Mouse (Mus musculus) forebrain, embryonic 16.5 days (tissue): ENCODE measurements around the gene Prpf4. TPM values are rescaled to one million over a fixed set of nuclear protein-coding genes. Genes with fewer than 3 reads are reported as not detected.

Source experiments
- ATAC-seq: fragments of 200-750 bp; cut with Nextera tagmentation; 2 replicates; pipeline ENCODE4 v1.8.0; 2017; ENCODE audit warnings: mild to moderate bottlenecking, moderate library complexity
- H3K27ac ChIP-seq: fragments of 300-500 bp; sonication (generic); 2 replicates; pipeline ENCODE4 v1.5.1; 2014; ENCODE audit warnings: low read length, control low read depth
- H3K27me3 ChIP-seq: fragments of 300-500 bp; sonication (generic); replicated peaks from 2 replicates; pipeline ENCODE4 v1.6.1; 2014; ENCODE audit warnings: low read length; ENCODE audit not compliant: control insufficient read depth, insufficient read depth
- H3K36me3 ChIP-seq: fragments of 300-500 bp; sonication (generic); 2 replicates; pipeline ENCODE4 v1.6.1; 2014; ENCODE audit not compliant: control insufficient read depth, insufficient read depth
- H3K4me1 ChIP-seq: fragments of 300-500 bp; sonication (generic); replicated peaks from 2 replicates; pipeline ENCODE4 v1.6.1; 2014; ENCODE audit warnings: low read length; ENCODE audit not compliant: control insufficient read depth, insufficient read depth
- H3K4me2 ChIP-seq: fragments of 300-500 bp; sonication (generic); 2 replicates; pipeline ENCODE4 v1.6.1; 2014; ENCODE audit warnings: mild to moderate bottlenecking, low read length, control low read depth
- H3K4me3 ChIP-seq: fragments of 300-500 bp; sonication (generic); replicated peaks from 2 replicates; pipeline ENCODE4 v1.5.1; 2014; ENCODE audit warnings: mild to moderate bottlenecking, low read length, control low read depth
- H3K9ac ChIP-seq: fragments of 300-500 bp; sonication (generic); replicated peaks from 2 replicates; pipeline ENCODE4 v1.6.1; 2014; ENCODE audit warnings: low read depth, low read length, control low read depth
- H3K9me3 ChIP-seq: fragments of 300-500 bp; sonication (generic); 2 replicates; pipeline ENCODE4 v1.6.1; 2016; ENCODE audit warnings: low read length; ENCODE audit not compliant: control insufficient read depth
- WGBS: fragments of 180-500 bp; shearing (Covaris S2); extraction: QIAGEN DNeasy Blood & Tissue Kit; methylation state at CpG from one replicate; pipeline ENCODE4 v1.1.7; 2014; 5-methylcytosine and 5-hydroxymethylcytosine counted together
- polyA plus RNA-seq: library from polyadenylated mRNA; unstranded; fragments of >200 nt; fragmentation: Nextera tagmentation; extraction: Ambion mirVana; gene quantifications from 2 replicates; pipeline ENCODE4 v1.2.1, GENCODE M21; 2015

Gene Prpf4
- polyA plus RNA-seq, 1 experiment from 2014 or later = 18.7 TPM

DNA sequence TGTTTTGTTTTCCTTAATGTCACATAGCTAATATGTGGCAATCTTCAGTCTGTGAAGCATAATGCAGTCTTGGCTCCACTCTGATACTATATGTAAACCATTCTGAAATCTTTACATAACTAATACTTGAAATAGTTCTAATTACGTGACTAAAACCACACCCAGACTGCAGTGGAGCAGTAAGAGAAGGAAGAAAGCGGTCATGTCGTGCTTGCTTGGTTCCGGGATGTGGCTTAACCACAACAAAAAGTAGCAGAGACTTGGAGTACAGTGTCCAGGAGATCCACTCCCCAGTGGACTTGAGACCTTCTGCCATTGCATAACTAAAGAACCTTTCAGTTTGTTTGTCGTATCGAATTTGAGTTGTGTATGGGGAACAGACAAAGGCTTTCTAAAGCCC, 41.0 kb upstream of the Prpf4 start:
- no peaks in the 10 kb centered on the region for H3K4me1 ChIP-seq
- H3K9ac ChIP-seq = no peak overlapping the region
- H3K36me3 ChIP-seq = no peaks in the 10 kb centered on the region
- H3K27ac ChIP-seq = no peak overlapping the region
- no peak overlapping the region for H3K4me3 ChIP-seq
- no peaks in the 10 kb centered on the region for H3K9me3 ChIP-seq
- H3K4me2 ChIP-seq = no peak overlapping the region
- WGBS = 92% methylated on average over 6 of the region's 6 CpGs
- ATAC-seq = no peak
- no peaks in the 10 kb centered on the region for H3K27me3 ChIP-seq

DNA sequence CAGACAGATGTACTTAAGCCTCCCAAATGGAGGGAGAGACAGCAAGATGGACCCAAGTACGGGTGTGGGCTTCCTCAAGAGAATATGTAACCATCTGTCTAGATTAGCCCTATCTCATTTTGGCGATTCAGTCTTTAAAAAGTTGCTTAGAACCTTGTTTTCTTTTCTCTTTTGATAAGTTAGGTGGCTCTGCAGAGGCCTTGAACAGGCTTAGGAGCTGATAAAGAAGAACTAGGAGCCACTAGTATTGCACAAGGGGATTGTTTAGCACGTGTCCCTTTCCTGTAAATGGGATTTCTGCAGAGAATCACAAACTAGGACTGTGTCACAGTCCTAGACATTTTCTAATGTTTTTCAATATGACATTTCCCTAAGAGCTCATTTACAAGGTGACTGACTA, 39.5 kb upstream of the Prpf4 start:
- Histone ChIP-seq H3K4me3 (no peak overlapping the region), H3K27me3 (no peaks in the 10 kb centered on the region), H3K4me1 (no peaks in the 10 kb centered on the region), H3K9me3 (no peaks in the 10 kb centered on the region), H3K4me2 (no peak overlapping the region), H3K9ac (no peak overlapping the region), H3K36me3 (no peaks in the 10 kb centered on the region), H3K27ac (no peak overlapping the region)
- 79% methylated on average over 3 of the region's 3 CpGs for WGBS
- no peak for ATAC-seq

DNA sequence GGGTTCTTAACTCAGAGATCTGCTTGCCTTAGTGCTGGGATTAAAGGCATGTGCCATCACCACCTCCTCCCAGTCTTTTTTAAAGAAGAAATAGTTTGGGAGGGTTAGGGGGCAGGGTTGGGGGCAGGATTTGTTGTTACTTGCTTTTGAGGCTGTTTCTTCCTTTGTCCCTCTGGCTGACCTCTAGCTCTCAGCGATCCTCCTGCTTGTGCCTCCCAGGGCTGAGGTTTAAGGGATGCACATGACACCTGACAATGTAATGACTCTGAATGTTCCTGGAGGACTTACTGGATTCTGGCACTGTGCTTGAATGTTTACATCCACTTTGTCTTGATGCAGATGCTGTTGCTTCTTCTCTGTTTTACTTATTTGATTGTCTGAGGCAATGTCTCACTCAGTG, 36.2 kb upstream of the Prpf4 start:
- Histone ChIP-seq H3K27me3 (no peaks in the 10 kb centered on the region), H3K9ac (no peak overlapping the region), H3K4me2 (no peak overlapping the region), H3K36me3 (no peaks in the 10 kb centered on the region), H3K4me1 (no peaks in the 10 kb centered on the region), H3K9me3 (no peaks in the 10 kb centered on the region), H3K27ac (no peak overlapping the region), H3K4me3 (no peak overlapping the region)
- no peak for ATAC-seq
- WGBS = 29% methylated on average over 1 of the region's 1 CpGs

DNA sequence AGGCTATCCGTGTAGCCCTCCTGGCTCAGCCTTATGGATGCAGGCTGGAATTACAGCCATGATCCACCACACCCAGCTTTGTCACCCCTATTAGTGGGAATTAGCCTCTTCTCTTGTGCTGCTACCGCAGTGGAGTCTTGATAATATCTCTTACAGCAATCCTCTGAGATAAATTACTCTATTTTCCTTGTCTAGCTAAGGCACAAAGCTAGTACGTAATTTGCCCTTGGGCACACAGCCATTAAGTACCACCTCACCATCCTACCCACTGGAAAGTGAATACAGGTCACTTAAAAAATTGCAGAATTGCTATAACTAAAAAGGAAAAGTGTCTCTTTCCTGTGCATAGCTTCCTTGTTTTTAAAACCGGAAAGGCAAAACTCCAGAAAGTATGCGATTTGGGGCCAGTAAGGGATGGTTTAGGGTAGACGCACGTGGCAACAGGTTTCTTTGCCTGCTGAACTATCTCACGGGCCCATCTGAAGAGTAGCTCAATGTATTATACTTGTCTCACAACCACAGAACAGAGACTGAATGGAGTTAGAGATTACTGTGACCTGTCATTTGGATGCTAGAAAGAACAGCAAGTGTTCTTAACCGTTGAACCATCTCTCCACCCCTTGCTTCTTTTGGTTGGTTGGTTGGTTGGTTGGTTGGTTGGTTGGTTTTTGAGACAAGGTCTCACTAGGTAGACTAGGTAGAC, 35.6 kb upstream of the Prpf4 start:
- H3K9me3 ChIP-seq = no peaks in the 10 kb centered on the region
- no peaks in the 10 kb centered on the region for H3K27me3 ChIP-seq
- WGBS = 84% methylated on average over 9 of the region's 9 CpGs
- no peak overlapping the region for H3K4me2 ChIP-seq
- H3K4me3 ChIP-seq = no peak overlapping the region
- no peaks in the 10 kb centered on the region for H3K36me3 ChIP-seq
- no peak for ATAC-seq
- H3K27ac ChIP-seq = no peak overlapping the region
- no peak overlapping the region for H3K9ac ChIP-seq
- no peaks in the 10 kb centered on the region for H3K4me1 ChIP-seq

DNA sequence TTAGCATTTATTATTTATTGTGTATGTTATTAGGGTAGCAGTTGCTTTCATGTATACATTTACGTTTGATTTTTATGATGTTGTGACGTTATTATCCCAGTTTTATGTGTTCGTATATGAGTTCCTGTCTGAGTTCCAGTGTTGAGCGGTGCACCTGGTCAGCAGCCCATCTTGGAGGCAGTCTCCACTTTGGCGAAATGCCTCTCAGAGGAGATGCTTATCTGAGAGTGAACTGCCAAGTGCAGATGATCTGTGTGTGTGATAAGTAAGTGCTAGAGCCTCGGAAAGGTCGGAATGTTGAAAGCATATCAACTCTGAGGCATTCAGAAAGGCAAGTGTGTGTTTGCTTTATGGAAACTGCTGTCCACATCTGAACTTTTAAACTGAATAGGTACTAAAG, 34.9 kb upstream of the Prpf4 start:
- H3K9ac ChIP-seq = no peak overlapping the region
- H3K4me1 ChIP-seq = no peaks in the 10 kb centered on the region
- no peaks in the 10 kb centered on the region for H3K9me3 ChIP-seq
- no peaks in the 10 kb centered on the region for H3K36me3 ChIP-seq
- 92% methylated on average over 7 of the region's 7 CpGs for WGBS
- no peak overlapping the region for H3K4me3 ChIP-seq
- H3K27me3 ChIP-seq = no peaks in the 10 kb centered on the region
- H3K27ac ChIP-seq = no peak overlapping the region
- no peak overlapping the region for H3K4me2 ChIP-seq
- ATAC-seq = no peak

DNA sequence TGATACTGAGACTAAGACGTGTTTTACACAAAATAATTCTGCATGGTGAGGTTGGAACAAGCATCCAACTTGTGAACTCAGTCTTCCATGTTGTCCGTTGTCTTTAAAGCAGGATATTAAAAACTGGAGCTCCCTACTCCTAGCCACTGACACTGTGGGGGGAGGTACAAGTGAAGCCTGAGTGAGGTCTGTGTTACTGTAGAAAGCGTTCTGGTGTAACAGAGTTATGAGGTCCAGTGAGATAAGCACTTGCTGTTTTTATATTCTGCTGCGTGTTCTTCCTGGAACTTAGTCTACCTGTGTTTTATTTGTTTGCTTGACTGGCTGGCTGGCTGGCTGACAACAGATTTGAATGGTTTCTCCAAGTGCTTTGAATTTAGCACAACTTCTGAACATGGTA, 34.3 kb upstream of the Prpf4 start:
- no peak for ATAC-seq
- H3K4me1 ChIP-seq = no peaks in the 10 kb centered on the region
- H3K27me3 ChIP-seq = no peaks in the 10 kb centered on the region
- H3K36me3 ChIP-seq = no peaks in the 10 kb centered on the region
- H3K9me3 ChIP-seq = no peaks in the 10 kb centered on the region
- H3K4me2 ChIP-seq = no peak overlapping the region
- no peak overlapping the region for H3K9ac ChIP-seq
- 88% methylated on average over 4 of the region's 4 CpGs for WGBS
- no peak overlapping the region for H3K27ac ChIP-seq
- no peak overlapping the region for H3K4me3 ChIP-seq

DNA sequence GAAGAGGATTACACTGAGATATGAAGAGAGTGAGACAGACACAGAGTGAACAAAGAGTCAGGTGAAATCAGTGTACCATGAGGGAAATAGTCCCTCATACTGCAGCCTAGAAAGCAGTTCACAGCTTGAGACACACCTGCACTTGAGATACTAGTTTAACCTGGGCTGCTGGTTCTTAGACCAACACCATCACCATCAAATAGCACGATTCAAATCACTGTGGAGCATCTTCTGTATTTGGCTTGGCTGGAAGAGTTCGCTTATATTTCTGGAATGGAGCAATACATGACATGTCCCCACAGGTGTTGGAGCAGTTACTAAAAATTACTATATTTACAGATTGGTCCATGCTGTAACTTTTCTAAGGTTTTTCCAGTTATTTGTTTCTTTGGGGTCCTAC, 32.5 kb upstream of the Prpf4 start:
- no peaks in the 10 kb centered on the region for H3K36me3 ChIP-seq
- no peak overlapping the region for H3K9ac ChIP-seq
- H3K4me2 ChIP-seq = no peak overlapping the region
- no peaks in the 10 kb centered on the region for H3K4me1 ChIP-seq
- H3K27me3 ChIP-seq = no peaks in the 10 kb centered on the region
- ATAC-seq = no peak
- no peaks in the 10 kb centered on the region for H3K9me3 ChIP-seq
- no peak overlapping the region for H3K27ac ChIP-seq
- 88% methylated on average over 2 of the region's 2 CpGs for WGBS
- no peak overlapping the region for H3K4me3 ChIP-seq

DNA sequence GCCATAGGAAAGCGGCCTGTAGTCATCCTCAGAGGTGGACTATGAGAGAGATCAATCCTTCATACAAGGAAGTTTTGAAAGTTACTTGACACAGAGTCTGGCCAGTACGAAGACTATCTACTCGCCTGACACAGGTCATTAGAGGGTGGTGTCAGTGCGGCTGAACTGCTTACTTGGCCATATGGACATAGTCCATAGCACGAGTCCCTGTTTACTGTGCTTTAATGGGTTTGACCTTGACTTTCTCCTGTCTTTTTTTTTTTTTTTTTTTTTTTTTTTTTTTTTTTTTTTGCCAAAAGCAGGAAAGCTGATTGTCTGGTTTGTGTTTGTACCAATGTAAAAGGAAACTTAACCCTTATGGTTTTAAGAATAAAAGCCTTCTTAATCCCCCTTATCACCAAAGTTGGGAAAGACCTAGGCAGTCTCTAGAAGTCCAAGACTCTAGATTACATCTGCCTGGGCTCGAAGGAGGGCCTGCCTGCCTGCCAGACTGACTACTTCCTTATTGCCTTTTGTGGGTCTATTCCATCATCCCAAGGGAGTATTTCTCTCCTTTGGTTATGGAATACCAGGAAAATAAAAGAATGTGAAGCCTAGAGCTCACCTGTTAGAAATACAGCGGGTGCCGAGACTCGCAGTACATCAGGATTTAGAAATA, 28.7 kb upstream of the Prpf4 start:
- no peak for ATAC-seq
- no peaks in the 10 kb centered on the region for H3K9me3 ChIP-seq
- no peak overlapping the region for H3K9ac ChIP-seq
- WGBS = 92% methylated on average over 9 of the region's 9 CpGs
- no peak overlapping the region for H3K27ac ChIP-seq
- no peaks in the 10 kb centered on the region for H3K27me3 ChIP-seq
- H3K36me3 ChIP-seq = no peaks in the 10 kb centered on the region
- H3K4me2 ChIP-seq = no peak overlapping the region
- H3K4me3 ChIP-seq = no peak overlapping the region
- H3K4me1 ChIP-seq = no peaks in the 10 kb centered on the region

DNA sequence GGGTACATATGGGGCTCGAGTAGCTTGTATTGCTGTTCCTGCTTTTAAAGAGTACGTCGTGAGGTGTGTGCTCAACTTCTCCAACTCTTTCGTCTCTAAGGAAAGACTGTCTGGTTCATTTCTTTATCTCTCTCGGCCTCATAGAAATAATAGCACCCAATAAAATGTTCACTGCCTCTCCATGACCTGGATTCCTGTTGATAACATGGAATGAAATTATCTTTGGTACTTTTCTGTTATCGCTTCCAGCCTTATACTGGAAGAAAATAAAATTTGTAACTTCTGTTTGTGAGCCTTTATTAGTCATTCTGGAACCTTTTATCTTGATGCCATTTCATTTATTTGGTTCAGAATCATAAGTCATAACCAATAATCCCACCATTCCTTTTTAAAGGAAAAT, 25.4 kb upstream of the Prpf4 start:
- Histone ChIP-seq H3K9me3 (no peaks in the 10 kb centered on the region), H3K27me3 (no peaks in the 10 kb centered on the region), H3K4me1 (no peaks in the 10 kb centered on the region), H3K4me3 (no peak overlapping the region), H3K4me2 (no peak overlapping the region), H3K27ac (no peak overlapping the region), H3K36me3 (no peaks in the 10 kb centered on the region), H3K9ac (no peak overlapping the region)
- 96% methylated on average over 6 of the region's 6 CpGs for WGBS
- ATAC-seq = no peak
